Mouse (Mus musculus): ENCODE data around the gene Qk.

Qk gene

GRCm38 (mm10) chr17:10319685-10320455, at the start of gene Qk:
Gene Qk, minus strand, starts transcription at chr17:10319854.
- peak; percentile 95 for DNase-seq (ENCODE audit: low spot score)

GRCm38 (mm10) chr17:10367044-10367443, 47.4 kb upstream of the Qk start:
- DNase-seq (ENCODE audit: low spot score) = no peak

DNA sequence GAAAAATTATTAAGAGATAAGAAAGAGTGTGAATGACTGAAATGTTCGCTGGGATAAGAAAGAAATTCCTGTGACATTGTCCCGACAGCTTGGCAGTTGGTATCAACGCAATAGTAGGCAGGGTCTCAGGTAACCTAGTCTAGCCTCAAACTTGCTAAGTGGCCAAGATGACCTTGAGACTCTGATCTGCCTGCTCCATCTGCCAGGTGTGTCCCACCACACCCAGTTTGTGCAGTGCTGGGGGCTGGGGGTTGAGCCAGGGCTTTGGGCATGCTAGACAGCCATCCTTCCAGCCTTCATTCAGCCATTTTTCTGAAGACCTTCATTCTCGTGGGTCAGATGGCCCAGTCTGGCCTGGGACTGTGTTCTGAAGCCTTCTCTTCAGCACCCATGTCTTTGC, 46.9 kb upstream of the Qk start:
- DNase-seq (ENCODE audit: low spot score) = no peak

- no peak for DNase-seq (ENCODE audit: low spot score)
Observed at GRCm38 (mm10) chr17:10365501-10366482, 46.1 kb upstream of the Qk start.

DNA sequence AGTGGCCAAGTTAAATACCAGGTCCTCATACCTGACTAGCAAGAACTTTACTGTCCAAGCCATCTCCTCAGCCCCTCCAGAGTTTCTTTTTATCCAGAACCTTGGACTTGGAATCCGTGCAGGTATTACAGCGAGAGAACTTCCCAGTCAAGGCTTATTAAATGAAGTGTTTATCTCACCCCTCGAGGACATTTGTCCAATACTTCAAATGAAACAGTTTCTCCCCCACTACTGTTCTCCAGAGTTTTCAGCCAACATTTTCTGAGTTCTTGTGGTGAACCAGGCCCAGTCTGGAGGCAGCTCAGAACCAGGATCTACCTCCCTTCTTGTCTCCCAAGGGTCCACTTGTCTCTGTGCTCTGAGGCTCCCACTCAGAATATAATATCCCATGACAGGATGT, 43.5 kb upstream of the Qk start:
- no peak for DNase-seq (ENCODE audit: low spot score)

DNA sequence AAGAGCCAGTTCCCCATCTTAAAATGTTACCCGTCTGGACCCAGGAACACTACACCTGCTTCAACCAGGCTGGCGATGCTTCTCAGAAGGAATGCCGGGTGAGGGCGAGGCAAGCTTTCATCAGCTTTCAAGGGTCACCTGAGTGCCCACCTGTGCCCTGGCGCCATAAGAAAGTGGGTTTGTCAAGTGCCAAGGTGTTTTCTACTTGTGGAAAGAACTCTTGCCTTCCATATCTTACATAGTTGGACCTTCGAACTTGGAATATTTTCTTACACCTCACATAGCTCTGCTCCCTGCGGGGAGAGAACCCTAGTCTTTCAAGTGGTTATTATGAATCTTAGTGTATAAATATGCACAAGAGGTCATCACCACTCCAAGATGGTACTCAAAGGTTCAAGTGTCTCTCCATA, 42.2 kb upstream of the Qk start:
- DNase-seq (ENCODE audit: low spot score) = no peak

GRCm38 (mm10) chr17:10360738-10361137, 41.1 kb upstream of the Qk start:
- DNase-seq (ENCODE audit: low spot score) = no peak

DNA sequence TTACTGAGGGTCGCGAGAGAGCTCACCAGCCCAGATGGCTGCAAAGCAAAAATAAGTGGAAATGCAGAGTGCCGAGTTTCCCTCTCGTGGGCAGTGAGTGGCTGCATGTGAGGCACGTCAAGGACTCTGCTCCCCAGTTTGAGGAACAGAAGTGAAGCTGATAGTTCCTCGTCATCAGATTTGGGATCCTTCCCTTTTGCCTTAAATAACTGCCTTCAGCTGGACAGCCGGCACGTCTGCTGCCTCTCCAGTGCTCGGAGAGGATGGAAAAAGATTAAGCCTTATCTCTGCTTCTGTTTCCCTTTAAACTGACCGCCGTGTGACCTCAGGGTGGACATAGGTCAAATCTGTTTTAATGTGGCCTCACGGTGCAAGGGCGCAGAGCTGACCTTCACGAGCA, 39.8 kb upstream of the Qk start:
- DNase-seq (ENCODE audit: low spot score) = peak; percentile 52

GRCm38 (mm10) chr17:10357348-10357747, 37.7 kb upstream of the Qk start:
- DNase-seq (ENCODE audit: low spot score) = no peak

DNA sequence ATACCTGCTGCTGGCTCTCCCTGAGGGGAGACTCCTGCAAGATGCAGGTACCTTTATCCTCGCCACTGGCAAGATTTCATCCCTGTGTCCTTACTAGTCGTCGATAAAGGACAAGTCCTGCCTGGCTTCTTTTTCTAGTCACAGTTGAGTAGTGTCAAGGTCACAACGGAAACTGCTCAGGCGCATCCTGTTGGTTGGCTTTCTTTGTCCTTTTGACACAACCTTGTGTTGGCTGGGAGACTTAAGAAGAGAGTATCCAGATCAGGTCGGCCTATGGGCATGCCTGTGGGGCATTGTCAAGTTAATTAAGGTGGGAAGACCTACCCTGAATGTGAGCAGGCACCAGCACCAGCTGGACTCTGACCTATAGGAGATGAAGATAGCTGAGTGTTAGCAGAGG, 36.6 kb upstream of the Qk start:
- no peak for DNase-seq (ENCODE audit: low spot score)

DNA sequence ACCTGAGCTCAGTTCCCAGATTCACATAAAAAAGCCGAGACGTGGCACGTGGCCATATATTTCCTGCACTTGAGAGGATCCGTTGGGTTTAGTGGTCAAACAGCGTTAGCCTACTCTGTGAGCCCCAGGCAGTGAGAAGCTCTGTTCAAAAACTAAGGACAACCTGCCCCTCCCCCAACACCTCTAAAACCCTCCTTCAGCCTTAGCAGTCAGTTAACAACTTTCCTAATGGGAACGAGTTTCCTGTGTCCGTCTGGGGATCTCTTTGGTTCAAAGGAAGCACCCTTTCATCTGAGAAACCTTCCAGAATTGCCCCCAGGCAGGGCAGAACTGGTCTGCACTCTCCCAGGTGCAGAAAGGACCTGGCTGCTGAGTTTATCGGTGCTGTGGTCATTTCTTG, 36.1 kb upstream of the Qk start:
- no peak for DNase-seq (ENCODE audit: low spot score)

DNA sequence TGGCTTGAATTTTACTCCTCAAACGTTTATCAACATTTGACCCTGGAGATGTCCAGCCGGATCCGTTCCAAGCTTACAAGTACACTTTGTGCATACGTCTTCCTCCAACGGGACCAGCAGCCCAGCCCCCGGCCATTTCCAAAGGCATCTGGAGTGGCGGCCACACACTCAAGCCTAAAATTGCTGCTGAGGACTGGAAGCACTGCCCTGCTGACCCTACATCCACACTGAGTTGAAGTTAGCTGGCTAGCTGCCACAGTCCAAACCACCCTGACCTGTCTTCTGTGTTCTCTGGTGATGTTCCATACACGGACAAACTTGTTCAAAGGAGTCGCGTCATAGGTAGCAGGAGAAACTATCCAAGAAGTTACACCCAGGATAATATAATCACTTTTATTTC, 18.6 kb upstream of the Qk start:
- DNase-seq (ENCODE audit: low spot score) = no peak

GRCm38 (mm10) chr17:10336558-10336957, 16.9 kb upstream of the Qk start:
- no peak for DNase-seq (ENCODE audit: low spot score)

- DNase-seq (ENCODE audit: low spot score) = no peak
Observed at GRCm38 (mm10) chr17:10335809-10336499, 16.3 kb upstream of the Qk start.

DNA sequence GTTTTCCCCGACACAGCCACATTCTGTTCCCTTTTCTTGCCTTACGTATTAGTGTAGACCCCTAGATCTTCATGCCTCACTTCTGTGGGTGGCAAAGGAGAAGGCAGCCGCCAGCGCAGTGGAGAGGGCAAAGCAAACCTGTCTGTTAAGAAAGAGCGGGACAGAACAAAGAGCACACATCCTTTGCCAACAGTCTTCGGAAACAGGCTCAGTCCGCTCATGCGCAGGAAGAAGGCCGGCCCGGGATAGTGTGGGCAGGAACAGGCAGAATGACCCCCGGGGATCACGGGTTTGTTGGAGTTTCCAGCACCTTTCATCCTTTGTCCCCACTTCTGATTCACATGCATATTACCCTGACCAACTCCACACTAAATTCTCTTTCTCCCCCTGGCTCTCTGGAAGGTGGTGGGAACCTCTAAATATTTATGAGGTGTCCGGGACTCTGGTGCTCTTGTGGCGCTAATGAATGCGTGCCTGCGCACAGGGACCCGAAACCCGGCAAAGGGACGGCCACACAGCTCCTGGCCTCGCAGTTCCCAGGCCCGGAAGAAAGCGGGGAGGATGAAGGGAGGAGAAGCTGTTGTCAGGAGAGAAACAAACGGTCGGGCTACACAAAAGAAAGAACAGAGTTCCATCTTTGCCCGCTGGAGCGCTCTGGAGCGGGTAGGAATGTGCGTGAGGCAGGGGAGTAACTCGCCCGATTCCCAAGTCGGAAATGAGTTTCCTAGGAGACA, 15.5 kb upstream of the Qk start:
- peak; percentile 84 for DNase-seq (ENCODE audit: low spot score)

GRCm38 (mm10) chr17:10334481-10334880, 14.8 kb upstream of the Qk start:
- DNase-seq (ENCODE audit: low spot score) = no peak

DNA sequence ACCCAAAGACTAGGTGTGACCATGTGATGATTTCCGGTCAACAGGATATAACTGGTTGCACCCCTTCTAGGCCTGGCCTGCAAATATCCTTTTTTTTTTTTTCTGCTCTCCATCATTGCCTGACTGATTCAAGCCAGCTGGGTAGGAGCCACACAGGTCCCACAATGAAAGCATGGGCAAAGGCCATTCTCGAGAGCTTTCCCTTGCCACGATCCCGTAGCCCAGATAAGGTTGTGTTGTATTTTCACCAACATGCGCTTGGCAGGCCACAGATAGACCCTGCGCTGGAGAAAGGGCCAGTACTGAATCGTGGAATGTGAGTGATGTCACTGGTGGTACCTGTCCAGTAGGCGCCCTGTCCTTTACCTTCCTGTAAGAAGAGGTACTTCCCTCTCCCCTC, 13.7 kb upstream of the Qk start:
- no peak for DNase-seq (ENCODE audit: low spot score)

DNA sequence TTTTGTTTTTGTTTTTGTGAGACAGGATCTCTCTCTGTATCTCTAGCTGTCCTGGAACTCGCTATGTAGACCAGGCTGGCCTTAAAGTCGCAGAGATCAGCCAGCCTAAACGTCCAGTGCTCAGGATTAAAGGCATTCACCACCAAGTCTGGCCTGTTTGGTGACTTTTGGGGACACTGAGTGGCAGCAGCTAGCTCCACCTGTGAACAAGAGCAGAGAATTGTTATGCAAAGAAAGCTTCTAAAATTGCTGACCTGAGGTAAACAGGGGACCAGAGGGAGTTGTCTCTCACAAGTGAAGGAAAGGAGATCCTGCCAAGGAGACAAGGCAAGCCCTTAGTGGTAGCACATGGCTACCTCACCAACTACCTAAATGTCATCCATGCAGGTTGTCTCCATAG, 12.5 kb upstream of the Qk start:
- DNase-seq (ENCODE audit: low spot score) = no peak

- DNase-seq (ENCODE audit: low spot score) = no peak
Observed at GRCm38 (mm10) chr17:10329461-10329860, 9.8 kb upstream of the Qk start.

DNA sequence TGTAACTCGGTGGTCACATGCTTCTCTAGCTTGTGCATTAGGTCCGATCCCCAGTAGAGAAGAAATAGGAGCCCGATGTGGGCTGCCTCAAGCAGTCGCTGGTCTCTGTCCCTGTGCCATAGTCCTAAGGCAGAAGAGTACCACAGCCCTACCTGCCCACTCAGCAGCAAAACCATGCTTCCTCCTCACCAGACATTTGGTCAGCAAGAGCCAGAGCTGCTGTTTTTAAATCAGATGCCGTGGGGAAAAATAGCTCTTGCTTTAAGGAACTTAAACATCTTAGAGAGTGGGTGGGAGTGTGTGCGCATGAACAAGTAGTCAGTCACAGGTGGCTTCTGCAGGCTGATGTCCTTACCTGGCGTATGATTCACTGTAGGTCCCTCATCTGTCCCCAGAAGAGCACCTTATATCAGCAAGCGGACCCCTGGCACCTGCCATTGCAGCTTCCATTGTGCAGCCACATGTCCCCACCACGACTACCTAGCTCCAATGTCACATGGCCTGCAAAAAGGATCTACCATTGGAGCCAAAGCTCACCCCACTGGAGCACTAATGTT, 9.0 kb upstream of the Qk start:
- peak; percentile 65 for DNase-seq (ENCODE audit: low spot score)

DNA sequence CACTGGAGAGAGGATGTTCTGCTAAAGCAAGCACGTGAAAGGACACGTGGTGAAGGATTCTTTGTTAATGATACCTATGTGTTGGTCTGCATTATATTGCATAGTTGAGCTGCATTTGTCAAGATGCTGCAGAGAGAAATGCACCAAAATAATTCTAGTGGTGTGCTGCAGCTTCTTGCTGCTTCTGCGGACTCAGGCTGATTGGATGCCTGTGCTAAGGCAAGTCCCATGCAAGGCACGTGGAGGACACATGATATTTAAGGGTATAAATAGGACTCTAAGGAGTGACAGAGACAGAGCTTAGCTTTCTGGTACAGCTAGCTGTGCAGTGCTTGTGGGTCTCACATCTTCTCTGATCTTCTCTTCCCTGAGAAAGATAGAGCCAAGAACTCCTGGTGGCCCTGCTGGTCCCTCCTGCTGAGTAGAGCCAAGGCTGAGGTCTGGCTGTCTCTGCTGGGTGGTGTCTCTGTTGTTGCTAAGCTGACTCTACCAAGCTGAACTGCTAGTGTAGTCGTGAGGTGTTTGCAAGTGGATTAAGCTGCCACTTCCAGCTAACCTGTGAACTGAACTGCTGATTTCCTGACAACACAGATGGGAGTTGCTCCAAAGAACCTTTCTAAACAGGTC, 8.0 kb upstream of the Qk start:
- DNase-seq (ENCODE audit: low spot score) = no peak
